In genomic region chr5:141693716-141694115, GRCm38 (mm10) we compare ENCODE assay signal across 26 mouse cellular contexts.
A peak's percentile ranks its signal among the peaks of the same experiment; 100 is the strongest.
DNase-seq lines count a peak whose midpoint lies in the region; ATAC-seq and TF ChIP-seq lines count a peak whose summit lies in the region.
"Had no signal": no experiment of that assay in that cellular context is flagged by ENCODE, and none has a peak within 500 bp of the region (broad histone marks: within the 10 kb centered on the region; RNA-seq: fewer than 3 reads in every experiment).

No protein-coding gene starts in this region.

- intact Hi-C loops in heart, postnatal 10 days (cut with DNase I): no loop called here

- peak overlapping the region; percentile 55 for H3K4me2 ChIP-seq in heart, embryonic 16.5 days (ENCODE audit: low read depth, low read length)
- H3K4me2 ChIP-seq: hindbrain, embryonic 13.5 days; kidney, embryonic 15.5 days; limb, embryonic 13.5 days; liver, embryonic 13.5 days; midbrain, embryonic 12.5 days had no signal

- peak overlapping the region; percentile 7; the same call in 1 of the 2 replicates for H3K9ac ChIP-seq in heart, embryonic 16.5 days (ENCODE audit: low read length)
- H3K9ac ChIP-seq: hindbrain, embryonic 13.5 days; kidney, embryonic 15.5 days; limb, embryonic 13.5 days; liver, embryonic 13.5 days; midbrain, embryonic 12.5 days had no signal

- peak overlapping the region; percentile 33 for H3K4me3 ChIP-seq in heart, embryonic 10.5 days
- peak overlapping the region; percentile 16 for H3K4me3 ChIP-seq in heart, embryonic 16.5 days (ENCODE audit: low read length)
- H3K4me3 ChIP-seq: forebrain, embryonic 10.5 days; gastrocnemius, adult 2 months; hindbrain, embryonic 13.5 days; kidney, embryonic 15.5 days; limb, embryonic 13.5 days; liver, embryonic 13.5 days; midbrain, embryonic 12.5 days had no signal

- peak overlapping the region; percentile 36; the same call in 1 of the 2 replicates for H3K27ac ChIP-seq in heart, embryonic 10.5 days
- peak overlapping the region; percentile 48 for H3K27ac ChIP-seq in heart, embryonic 16.5 days (ENCODE audit: low read length)
- H3K27ac ChIP-seq: forebrain, embryonic 10.5 days; gastrocnemius, adult 2 months; hindbrain, embryonic 13.5 days; kidney, embryonic 15.5 days; limb, embryonic 13.5 days; liver, embryonic 13.5 days; midbrain, embryonic 12.5 days had no signal

- no peaks in the 10 kb centered on the region for H3K9me3 ChIP-seq in heart, embryonic 10.5 days
- no peaks in the 10 kb centered on the region for H3K9me3 ChIP-seq in heart, embryonic 16.5 days (replicated peaks; ENCODE audit: control insufficient read depth, low read length)
- H3K9me3 ChIP-seq: forebrain, embryonic 10.5 days; hindbrain, embryonic 13.5 days; kidney, embryonic 15.5 days; limb, embryonic 13.5 days; midbrain, embryonic 12.5 days had no signal

- H3K4me1 ChIP-seq in heart, embryonic 10.5 days: peaks cover 34% of the 10 kb centered on the region
- H3K4me1 ChIP-seq in heart, embryonic 16.5 days (ENCODE audit: control insufficient read depth, insufficient read depth, low read length): peaks cover 30% of the 10 kb centered on the region
- H3K4me1 ChIP-seq: liver, embryonic 13.5 days had no signal

- DNase-seq in heart, embryonic 10.5 days (ENCODE audit: low spot score): no peak
- no peak for DNase-seq in heart, postnatal 10 days
- no peak for DNase-seq in heart, postnatal 4 days
- DNase-seq in brain, embryonic 14.5 days (ENCODE audit: low read depth): peak; percentile 79
- peak; percentile 52 for DNase-seq in gonadal fat pad, adult 2 months (ENCODE audit: low read depth)
- no peak for DNase-seq in embryo, embryonic 10 days (ENCODE audit: low spot score)
- DNase-seq: adrenal gland, postnatal 10 days; B cell, adult 2 months; cerebellum, adult 2 months; cerebellum, postnatal 25 days; gastrocnemius, adult 2 months; kidney, adult 11 months; kidney, postnatal 36 days; layer of hippocampus, postnatal 36 days; liver, embryonic 13.5 days; lung, adult 2 months; lung, postnatal 14 days; right cerebral cortex, postnatal 25 days; spleen, adult 18-20 months had no signal

- 57% methylated on average over 6 of the region's 6 CpGs for WGBS in heart, embryonic 10.5 days
- 51% methylated on average over 6 of the region's 6 CpGs for WGBS in heart, embryonic 16.5 days

- no peak for ATAC-seq in heart, embryonic 16.5 days (replicated peaks; ENCODE audit: extremely low read depth, insufficient read depth, low FRiP score)
- ATAC-seq: activated CD4-positive, CD25-positive, alpha-beta regulatory T cell, adult 4 months had no signal

- H3K36me3 ChIP-seq in heart, embryonic 10.5 days: no peaks in the 10 kb centered on the region
- no peaks in the 10 kb centered on the region for H3K36me3 ChIP-seq in heart, embryonic 16.5 days (ENCODE audit: control insufficient read depth, insufficient read depth)
- H3K36me3 ChIP-seq: forebrain, embryonic 10.5 days; hindbrain, embryonic 13.5 days; kidney, embryonic 15.5 days; limb, embryonic 13.5 days; liver, embryonic 13.5 days; midbrain, embryonic 12.5 days had no signal

- TF ChIP-seq POLR2A in brain, embryonic 14.5 days (IDR thresholded peaks at IDR 0.05; ENCODE audit: borderline replicate concordance, extremely low read depth, insufficient read depth, insufficient read length, poor library complexity, severe bottlenecking): no peak

- no peak for TF ChIP-seq CTCF in brain, embryonic 14.5 days (IDR thresholded peaks at IDR 0.05; ENCODE audit: borderline replicate concordance, extremely low read depth, insufficient read depth, insufficient read length)

- no peaks in the 10 kb centered on the region for H3K27me3 ChIP-seq in heart, embryonic 10.5 days (ENCODE audit: insufficient read depth, poor library complexity, severe bottlenecking)
- no peaks in the 10 kb centered on the region for H3K27me3 ChIP-seq in heart, embryonic 16.5 days (ENCODE audit: control insufficient read depth, insufficient read depth, low read length)
- H3K27me3 ChIP-seq: hindbrain, embryonic 13.5 days; kidney, embryonic 15.5 days; limb, embryonic 13.5 days; liver, embryonic 13.5 days had no signal

Comparison
In these comparisons a context has a peak if more than half of its experiments do, and no peak if none do; other contexts are left out.
1. DNase-seq: peak in brain, embryonic 14.5 days (single experiment) and gonadal fat pad, adult 2 months (single experiment); none in heart, embryonic 10.5 days (single experiment), heart, postnatal 10 days (0 of 2), heart, postnatal 4 days (single experiment) and embryo, embryonic 10 days (single experiment).